23 mouse cellular contexts compared by ENCODE assay signal in genomic region chr11:4213107-4213506, GRCm38 (mm10). TPM values are rescaled to one million over a fixed set of nuclear protein-coding genes. Genes with fewer than 3 reads are reported as not detected.
"Had no signal": no experiment of that assay in that cellular context is flagged by ENCODE, and none has a peak within 500 bp of the region (broad histone marks: within the 10 kb centered on the region; RNA-seq: fewer than 3 reads in every experiment).

No protein-coding gene starts in this region.

- H3K27me3 ChIP-seq: limb, embryonic 15.5 days; liver, embryonic 12.5 days; stomach, embryonic 15.5 days had no signal

- H3K4me3 ChIP-seq: layer of hippocampus, adult 2 months; left cerebral cortex, adult 2 months; limb, embryonic 15.5 days; liver, embryonic 12.5 days; midbrain, embryonic 10.5 days; neural tube, embryonic 13.5 days; stomach, embryonic 15.5 days had no signal

- H3K27ac ChIP-seq: layer of hippocampus, adult 2 months; left cerebral cortex, adult 2 months; limb, embryonic 15.5 days; liver, embryonic 12.5 days; midbrain, embryonic 10.5 days; neural tube, embryonic 13.5 days; stomach, embryonic 15.5 days had no signal

- H3K9me3 ChIP-seq: limb, embryonic 15.5 days; liver, embryonic 12.5 days; neural tube, embryonic 13.5 days; stomach, embryonic 15.5 days had no signal

- DNase-seq: kidney, adult 18-20 months; kidney, postnatal 10 days; kidney, postnatal 4 days; lung, embryonic 14.5 days; lung, postnatal 10 days; lung, postnatal 4 days; midbrain, embryonic 14.5 days; retina, postnatal 1 day; right cerebral cortex, postnatal 4 days; spleen, adult 18-20 months; thymus, adult 2 months; thymus, postnatal 36 days had no signal

RNA-seq across cellular contexts. Expression of gene Osm, which starts 23.1 kb away (rescaled TPM):
- total RNA-seq: layer of hippocampus, postnatal 14 days; left cerebral cortex, adult 2 months had no signal
- polyA plus RNA-seq: kidney, embryonic 14.5 days; limb, embryonic 11.5 days; lung, embryonic 14.5 days; neural tube, embryonic 13.5 days had no signal

RNA-seq across cellular contexts. Expression of gene Lif, which starts 44.2 kb away (rescaled TPM):
- polyA plus RNA-seq: kidney, embryonic 14.5 days; liver, embryonic 12.5 days; liver, embryonic 16.5 days; midbrain, embryonic 14.5 days; neural tube, embryonic 13.5 days had no signal
